Mouse (Mus musculus): Measurements from ENCODE around the gene Gm28305.

Gene Gm28305

GRCm38 (mm10) chr9:104070863-104071604 lies 30.6 kb downstream of the Gm28305 start:
- no peak for DNase-seq

GRCm38 (mm10) chr9:104075808-104076207 lies 35.3 kb downstream of the Gm28305 start:
- DNase-seq: no peak

- no peak for DNase-seq
Observed at GRCm38 (mm10) chr9:104078780-104079179, 38.3 kb downstream of the Gm28305 start.

GRCm38 (mm10) chr9:104079379-104079778 lies 38.9 kb downstream of the Gm28305 start:
- DNase-seq: peak; percentile 47 to 53

- DNase-seq: no peak
Observed at GRCm38 (mm10) chr9:104080038-104080437, 39.6 kb downstream of the Gm28305 start.

- DNase-seq: no peak
Observed at GRCm38 (mm10) chr9:104085730-104086429, 45.4 kb downstream of the Gm28305 start.

- no peak for DNase-seq
Observed at GRCm38 (mm10) chr9:104088555-104088954, 48.1 kb downstream of the Gm28305 start.

- no peak for DNase-seq
Observed at GRCm38 (mm10) chr9:104092945-104093344, 52.5 kb downstream of the Gm28305 start.

GRCm38 (mm10) chr9:104098256-104098655 lies 57.8 kb downstream of the Gm28305 start:
- DNase-seq: no peak

GRCm38 (mm10) chr9:104099060-104099459 lies 58.6 kb downstream of the Gm28305 start:
- no peak for DNase-seq

GRCm38 (mm10) chr9:104100822-104101221 lies 60.4 kb downstream of the Gm28305 start:
- no peak for DNase-seq

- no peak for DNase-seq
Observed at GRCm38 (mm10) chr9:104101458-104101857, 61.0 kb downstream of the Gm28305 start.

GRCm38 (mm10) chr9:104102301-104102700 lies 61.8 kb downstream of the Gm28305 start:
- DNase-seq: no peak

GRCm38 (mm10) chr9:104102901-104103300 lies 62.4 kb downstream of the Gm28305 start:
- DNase-seq: no peak

- no peak for DNase-seq
Observed at GRCm38 (mm10) chr9:104104986-104105385, 64.5 kb downstream of the Gm28305 start.

- DNase-seq: no peak
Observed at GRCm38 (mm10) chr9:104106930-104107329, 66.5 kb downstream of the Gm28305 start.

GRCm38 (mm10) chr9:104107482-104107881 lies 67.0 kb downstream of the Gm28305 start:
- DNase-seq: no peak

GRCm38 (mm10) chr9:104108571-104109143 lies 68.2 kb downstream of the Gm28305 start:
- no peak for DNase-seq

GRCm38 (mm10) chr9:104109151-104109550 lies 68.7 kb downstream of the Gm28305 start:
- no peak for DNase-seq

GRCm38 (mm10) chr9:104123101-104123500 lies 82.6 kb downstream of the Gm28305 start:
- no peak for DNase-seq

GRCm38 (mm10) chr9:104123622-104124021 lies 83.2 kb downstream of the Gm28305 start:
- no peak for DNase-seq

Data from thymus, postnatal 36 days (tissue).